Mouse (Mus musculus): ENCODE measurements around the gene Gadd45b. TPM values are rescaled to one million over a fixed set of nuclear protein-coding genes. Genes with fewer than 3 reads are reported as not detected.

Gadd45b gene
- polyA plus RNA-seq, 1 experiment from 2014 or later: 145 TPM

DNA sequence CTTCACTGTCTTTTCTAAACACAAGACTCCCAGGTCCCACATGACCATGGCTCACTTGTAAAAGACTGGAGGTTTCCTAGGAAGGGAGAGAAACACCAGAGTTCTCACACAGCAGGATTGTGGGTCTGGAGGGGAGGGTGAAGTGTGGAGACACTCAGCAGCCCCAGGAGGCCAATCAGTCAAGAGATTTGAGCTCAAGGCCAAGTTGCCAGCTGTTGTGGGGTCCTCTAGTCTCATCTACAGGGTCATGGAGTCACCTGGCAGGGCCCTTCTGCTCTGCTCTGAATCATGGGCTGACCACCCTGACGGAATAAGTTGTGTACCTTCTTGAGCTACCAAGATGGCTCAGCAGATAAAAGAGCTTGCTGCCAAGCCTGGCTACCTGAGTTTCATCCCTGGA is 43.8 kb downstream of the Gadd45b start:
- Histone ChIP-seq H3K4me1 (ENCODE audit: insufficient read depth, low read depth, low read length) (peaks cover 5% of the 10 kb centered on the region; the same call in 1 of the 2 replicates), H3K4me3 (ENCODE audit: low read depth, low read length) (no peak overlapping the region), H3K9me3 (ENCODE audit: low read length) (no peaks in the 10 kb centered on the region), H3K9ac (replicated peaks; ENCODE audit: low read depth) (no peak overlapping the region), H3K27ac (ENCODE audit: low read length) (no peak overlapping the region), H3K27me3 (replicated peaks; ENCODE audit: insufficient read depth, low read length) (no peaks in the 10 kb centered on the region), H3K36me3 (ENCODE audit: insufficient read depth, low read length) (no peaks in the 10 kb centered on the region), H3K4me2 (replicated peaks; ENCODE audit: low read depth, low read length) (no peak overlapping the region)
- WGBS: 64% methylated on average over 1 of the region's 1 CpGs
- ATAC-seq (no peak), DNase-seq (ENCODE audit: low spot score) (no peak)
- TF ChIP-seq EP300 (IDR thresholded peaks at IDR 0.05): no peak
- no peak for TF ChIP-seq CTCF (IDR thresholded peaks at IDR 0.05)

DNA sequence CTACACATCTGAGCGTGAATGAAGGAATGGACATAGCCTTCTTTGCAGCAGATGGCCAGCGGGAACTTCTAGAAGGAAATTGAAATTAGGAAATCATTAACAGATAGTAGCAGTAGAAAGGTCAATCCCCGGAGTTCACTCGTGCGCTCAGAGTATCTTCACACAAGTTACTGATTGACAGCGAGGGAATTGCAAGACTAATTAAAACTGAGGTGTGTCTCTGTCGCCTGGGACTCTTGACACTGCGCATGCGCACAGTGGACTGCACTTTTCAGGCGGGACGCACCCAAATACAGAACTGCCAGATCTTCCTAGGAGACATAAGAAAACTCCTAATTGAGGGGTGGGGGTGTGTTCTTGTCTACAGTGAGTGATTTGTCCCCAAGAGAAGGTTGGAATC is 45.6 kb downstream of the Gadd45b start:
- H3K9me3 ChIP-seq (ENCODE audit: low read length): no peaks in the 10 kb centered on the region
- H3K27me3 ChIP-seq (replicated peaks; ENCODE audit: insufficient read depth, low read length): no peaks in the 10 kb centered on the region
- peaks cover 5% of the 10 kb centered on the region; the same call in 1 of the 2 replicates for H3K4me1 ChIP-seq (ENCODE audit: insufficient read depth, low read depth, low read length)
- TF ChIP-seq CTCF (IDR thresholded peaks at IDR 0.05) (no peak), EP300 (IDR thresholded peaks at IDR 0.05) (no peak)
- H3K4me3 ChIP-seq (ENCODE audit: low read depth, low read length): no peak overlapping the region
- ATAC-seq: no peak
- WGBS: 82% methylated on average over 11 of the region's 11 CpGs
- no peak overlapping the region for H3K27ac ChIP-seq (ENCODE audit: low read length)
- H3K36me3 ChIP-seq (ENCODE audit: insufficient read depth, low read length): no peaks in the 10 kb centered on the region
- no peak for DNase-seq (ENCODE audit: low spot score)
- H3K9ac ChIP-seq (replicated peaks; ENCODE audit: low read depth): no peak overlapping the region
- H3K4me2 ChIP-seq (replicated peaks; ENCODE audit: low read depth, low read length): no peak overlapping the region

DNA sequence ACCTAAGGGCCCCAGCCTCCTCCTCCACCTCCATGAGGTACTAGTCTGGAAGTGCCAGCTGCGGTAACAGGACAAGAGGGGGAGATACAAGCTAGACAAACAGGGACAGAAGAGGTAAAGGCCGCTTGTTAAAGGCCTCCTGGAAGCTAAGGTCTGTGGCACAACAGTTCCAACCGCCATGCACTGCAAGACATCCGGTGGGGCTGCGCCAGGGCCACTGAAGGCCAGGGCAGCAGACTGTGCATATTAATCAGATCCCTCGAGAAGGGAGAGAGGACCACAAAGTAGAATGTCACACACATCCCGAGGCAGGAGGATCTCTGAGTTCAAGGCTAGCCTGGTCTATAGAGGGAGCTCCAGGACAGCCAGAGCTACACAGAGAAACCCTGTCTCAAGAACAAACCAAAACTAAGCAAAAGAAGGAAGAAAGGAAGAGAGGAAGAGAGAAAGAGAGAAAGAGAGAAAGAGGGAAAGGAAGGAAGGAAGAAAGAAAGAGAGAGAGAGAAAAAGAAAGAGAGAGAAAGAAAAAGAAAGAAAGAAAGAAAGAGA is 51.8 kb downstream of the Gadd45b start:
- H3K4me3 ChIP-seq (ENCODE audit: low read depth, low read length): no peak overlapping the region
- DNase-seq (ENCODE audit: low spot score) (no peak), ATAC-seq (no peak)
- no peak overlapping the region for H3K9ac ChIP-seq (replicated peaks; ENCODE audit: low read depth)
- 0 out of 2 replicates have a peak, but pooled peaks cover 3% of the 10 kb centered on the region for H3K27me3 ChIP-seq (replicated peaks; ENCODE audit: insufficient read depth, low read length)
- H3K4me1 ChIP-seq (ENCODE audit: insufficient read depth, low read depth, low read length): no peaks in the 10 kb centered on the region
- no peaks in the 10 kb centered on the region for H3K36me3 ChIP-seq (ENCODE audit: insufficient read depth, low read length)
- WGBS: 50% methylated on average over 7 of the region's 7 CpGs
- TF ChIP-seq EP300 (IDR thresholded peaks at IDR 0.05) (no peak), CTCF (IDR thresholded peaks at IDR 0.05) (no peak; the same call in 1 of the 2 replicates)
- no peaks in the 10 kb centered on the region for H3K9me3 ChIP-seq (ENCODE audit: low read length)
- no peak overlapping the region for H3K4me2 ChIP-seq (replicated peaks; ENCODE audit: low read depth, low read length)
- H3K27ac ChIP-seq (ENCODE audit: low read length): no peak overlapping the region

Other genes with a start within 250 kb of the Gadd45b start
- gene Mob3a, start 228.1 kb upstream of the Gadd45b start, polyA plus RNA-seq (2015; fragmentation: Nextera tagmentation; extraction: Ambion mirVana): 32.6 and 37.0 TPM in 2 replicates
- 28.7 and 28.8 TPM in 2 replicates for gene Izumo4, start 227.9 kb upstream of the Gadd45b start, polyA plus RNA-seq (2015; fragmentation: Nextera tagmentation; extraction: Ambion mirVana)
- gene Ap3d1, start 187.8 kb upstream of the Gadd45b start, polyA plus RNA-seq (2015; fragmentation: Nextera tagmentation; extraction: Ambion mirVana): 49.3 and 58.2 TPM in 2 replicates
- 7.4 and 9.6 TPM in 2 replicates for gene Dot1l, start 174.9 kb upstream of the Gadd45b start, polyA plus RNA-seq (2015; fragmentation: Nextera tagmentation; extraction: Ambion mirVana)
- gene Sf3a2, start 131.9 kb upstream of the Gadd45b start, polyA plus RNA-seq (2015; fragmentation: Nextera tagmentation; extraction: Ambion mirVana): 27.0 and 29.4 TPM in 2 replicates
- 59.9 and 69.1 TPM in 2 replicates for gene Plekhj1, start 131.4 kb upstream of the Gadd45b start, polyA plus RNA-seq (2015; fragmentation: Nextera tagmentation; extraction: Ambion mirVana)
- gene Amh, start 124.8 kb upstream of the Gadd45b start, polyA plus RNA-seq (2015; fragmentation: Nextera tagmentation; extraction: Ambion mirVana): 0.07 TPM in 1 of 2 replicates, not detected in the other
- 0.25 TPM in 1 of 2 replicates, not detected in the other for gene Jsrp1, start 116.6 kb upstream of the Gadd45b start, polyA plus RNA-seq (2015; fragmentation: Nextera tagmentation; extraction: Ambion mirVana)
- 1,344 and 1,416 TPM in 2 replicates for gene Oaz1, start 103.4 kb upstream of the Gadd45b start, polyA plus RNA-seq (2015; fragmentation: Nextera tagmentation; extraction: Ambion mirVana)
- gene Lingo3, start 86.0 kb upstream of the Gadd45b start, polyA plus RNA-seq (2015; fragmentation: Nextera tagmentation; extraction: Ambion mirVana): not detected in 2 replicates
- gene Lsm7, start 74.9 kb upstream of the Gadd45b start, polyA plus RNA-seq (2015; fragmentation: Nextera tagmentation; extraction: Ambion mirVana): 129 and 138 TPM in 2 replicates
- gene Sppl2b, start 74.8 kb upstream of the Gadd45b start, polyA plus RNA-seq (2015; fragmentation: Nextera tagmentation; extraction: Ambion mirVana): 26.5 and 26.8 TPM in 2 replicates
- gene Tmprss9, start 58.2 kb upstream of the Gadd45b start, polyA plus RNA-seq (2015; fragmentation: Nextera tagmentation; extraction: Ambion mirVana): 0.04 TPM in 1 of 2 replicates, not detected in the other
- 211 and 233 TPM in 2 replicates for gene Timm13, start 29.1 kb upstream of the Gadd45b start, polyA plus RNA-seq (2015; fragmentation: Nextera tagmentation; extraction: Ambion mirVana)
- 6.9 and 7.3 TPM in 2 replicates for gene Lmnb2, start 11.8 kb upstream of the Gadd45b start, polyA plus RNA-seq (2015; fragmentation: Nextera tagmentation; extraction: Ambion mirVana)
- gene Gng7, start 84.9 kb downstream of the Gadd45b start, polyA plus RNA-seq (2015; fragmentation: Nextera tagmentation; extraction: Ambion mirVana): 1.0 and 1.4 TPM in 2 replicates
- gene Diras1, start 95.6 kb downstream of the Gadd45b start, polyA plus RNA-seq (2015; fragmentation: Nextera tagmentation; extraction: Ambion mirVana): not detected in 2 replicates
- 15.4 and 16.0 TPM in 2 replicates for gene Slc39a3, start 107.4 kb downstream of the Gadd45b start, polyA plus RNA-seq (2015; fragmentation: Nextera tagmentation; extraction: Ambion mirVana)
- gene Sgta, start 130.1 kb downstream of the Gadd45b start, polyA plus RNA-seq (2015; fragmentation: Nextera tagmentation; extraction: Ambion mirVana): 102 and 103 TPM in 2 replicates
- 14.0 and 15.1 TPM in 2 replicates for gene Thop1, start 140.0 kb downstream of the Gadd45b start, polyA plus RNA-seq (2015; fragmentation: Nextera tagmentation; extraction: Ambion mirVana)
- gene Creb3l3, start 168.8 kb downstream of the Gadd45b start, polyA plus RNA-seq (2015; fragmentation: Nextera tagmentation; extraction: Ambion mirVana): 0.40 and 0.57 TPM in 2 replicates
- gene Map2k2, start 175.8 kb downstream of the Gadd45b start, polyA plus RNA-seq (2015; fragmentation: Nextera tagmentation; extraction: Ambion mirVana): 118 and 121 TPM in 2 replicates
- 58.2 and 62.0 TPM in 2 replicates for gene Zbtb7a, start 205.1 kb downstream of the Gadd45b start, polyA plus RNA-seq (2015; fragmentation: Nextera tagmentation; extraction: Ambion mirVana)
- 27.9 TPM in 2 replicates for gene Pias4, start 237.8 kb downstream of the Gadd45b start, polyA plus RNA-seq (2015; fragmentation: Nextera tagmentation; extraction: Ambion mirVana)
- 509 and 537 TPM in 2 replicates for gene Eef2, start 246.6 kb downstream of the Gadd45b start, polyA plus RNA-seq (2015; fragmentation: Nextera tagmentation; extraction: Ambion mirVana)